In genomic region chr13:51567078-51567395, GRCm38 (mm10) we compare ENCODE assay signal across 8 mouse cellular contexts. TPM values are rescaled to one million over a fixed set of nuclear protein-coding genes. Genes with fewer than 3 reads are reported as not detected.
DNase-seq lines count a peak whose midpoint lies in the region; ATAC-seq and TF ChIP-seq lines count a peak whose summit lies in the region.

No protein-coding gene starts in this region.

- no peak for DNase-seq in heart, postnatal 4 days
- peak; percentile 31 for DNase-seq in forebrain, embryonic 10.5 days (ENCODE audit: extremely low spot score, low spot score)
- no peak for DNase-seq in adrenal gland, postnatal 25 days
- no peak for DNase-seq in adrenal gland, postnatal 14 days
- DNase-seq in gastrocnemius, postnatal 14 days: no peak

- H3K9ac ChIP-seq in heart, embryonic 14.5 days (ENCODE audit: low read length): peak overlapping the region; percentile 65
- peak overlapping the region; percentile 31 for H3K9ac ChIP-seq in limb, embryonic 15.5 days

- H3K4me3 ChIP-seq in heart, embryonic 14.5 days (ENCODE audit: control insufficient read depth in 1 of 2, insufficient read depth in 1 of 2, low read depth in 1 of 2, low read length in 2 of 2): peak overlapping the region; percentile 31 to 56
- peak overlapping the region; percentile 72 for H3K4me3 ChIP-seq in E14TG2a.4 (replicated peaks; ENCODE audit: low read length)
- peak overlapping the region; percentile 72 for H3K4me3 ChIP-seq in forebrain, embryonic 10.5 days
- H3K4me3 ChIP-seq in limb, embryonic 15.5 days: peak overlapping the region; percentile 47

- whole genome bisulfite sequencing in heart, embryonic 14.5 days: under 1% methylated on average over 37 of the region's 42 CpGs
- under 1% methylated on average over 42 of the region's 42 CpGs for WGBS in forebrain, embryonic 10.5 days
- under 1% methylated on average over 42 of the region's 42 CpGs for WGBS in limb, embryonic 15.5 days

- no peak overlapping the region for H3K27ac ChIP-seq in heart, embryonic 14.5 days (replicated peaks in 1 of 2; ENCODE audit: control insufficient read depth in 1 of 2, insufficient read depth in 1 of 2, low read depth in 2 of 2, low read length in 2 of 2)
- H3K27ac ChIP-seq in forebrain, embryonic 10.5 days: peak overlapping the region; percentile 93
- H3K27ac ChIP-seq in limb, embryonic 15.5 days: no peak overlapping the region

- no peaks in the 10 kb centered on the region for H3K9me3 ChIP-seq in heart, embryonic 14.5 days (ENCODE audit: control insufficient read depth, low read length)
- no peaks in the 10 kb centered on the region for H3K9me3 ChIP-seq in E14TG2a.4 (ENCODE audit: low read length)
- no peaks in the 10 kb centered on the region for H3K9me3 ChIP-seq in forebrain, embryonic 10.5 days
- H3K9me3 ChIP-seq in limb, embryonic 15.5 days: no peaks in the 10 kb centered on the region

- intact Hi-C loops in gastrocnemius, postnatal 14 days (cut with DNase I; ENCODE audit: low total_unique reads): no loop called here

- H3K36me3 ChIP-seq in heart, embryonic 14.5 days (ENCODE audit: control insufficient read depth, insufficient read depth, low read length): no peaks in the 10 kb centered on the region
- no peaks in the 10 kb centered on the region for H3K36me3 ChIP-seq in E14TG2a.4 (ENCODE audit: insufficient read depth, low read length)
- peaks cover 14% of the 10 kb centered on the region for H3K36me3 ChIP-seq in forebrain, embryonic 10.5 days (replicated peaks)
- no peaks in the 10 kb centered on the region for H3K36me3 ChIP-seq in limb, embryonic 15.5 days

- no peak for TF ChIP-seq CTCF in E14TG2a.4 (conservative IDR thresholded peaks at IDR 0.05; ENCODE audit: low read length)

- peak overlapping the region; percentile 98 for H3K4me2 ChIP-seq in heart, embryonic 14.5 days (ENCODE audit: low read length)
- H3K4me2 ChIP-seq in limb, embryonic 15.5 days: peak overlapping the region; percentile 93

- H3K4me1 ChIP-seq in heart, embryonic 14.5 days (ENCODE audit: control insufficient read depth in 2 of 2, insufficient read depth in 2 of 2, low read length in 2 of 2): peaks cover 3 to 27% of the 10 kb centered on the region in 2 experiments
- H3K4me1 ChIP-seq in E14TG2a.4 (replicated peaks; ENCODE audit: low read depth, low read length): peaks cover 33% of the 10 kb centered on the region
- peaks cover 62% of the 10 kb centered on the region for H3K4me1 ChIP-seq in forebrain, embryonic 10.5 days
- peaks cover 34% of the 10 kb centered on the region for H3K4me1 ChIP-seq in limb, embryonic 15.5 days

- no peak for ATAC-seq in heart, embryonic 14.5 days (ENCODE audit: insufficient number of reproducible peaks, insufficient read depth, low FRiP score, low read depth)
- ATAC-seq in limb, embryonic 15.5 days (ENCODE audit: insufficient number of reproducible peaks, low FRiP score, low TSS enrichment, low read depth): no peak

- H3K27me3 ChIP-seq in heart, embryonic 14.5 days (ENCODE audit: control insufficient read depth, insufficient read depth, low read length): peaks cover 52% of the 10 kb centered on the region
- peaks cover 70% of the 10 kb centered on the region for H3K27me3 ChIP-seq in E14TG2a.4 (ENCODE audit: insufficient read depth, low read length)
- peaks cover 61% of the 10 kb centered on the region for H3K27me3 ChIP-seq in forebrain, embryonic 10.5 days (ENCODE audit: poor library complexity, severe bottlenecking)
- peaks cover 66% of the 10 kb centered on the region for H3K27me3 ChIP-seq in limb, embryonic 15.5 days

RNA-seq across cellular contexts. Expression of gene Shc3, which starts 2.2 kb away (rescaled TPM):
- polyA plus RNA-seq in heart, embryonic 14.5 days (2014; fragmentation: Nextera tagmentation; extraction: Ambion mirVana): 0.12 TPM in 1 of 2 replicates, not detected in the other
- 1 to 10 TPM; 3.9 to 4.0 TPM for total RNA-seq in heart, postnatal 4 days (2021)
- polyA plus RNA-seq in forebrain, embryonic 10.5 days (2016; fragmentation: Nextera tagmentation; extraction: Ambion mirVana): 2.2 and 3.1 TPM in 2 replicates
- 0.45 and 0.90 TPM in 2 replicates for polyA plus RNA-seq in limb, embryonic 15.5 days (2015; fragmentation: Nextera tagmentation; extraction: Ambion mirVana)
- 1.1 and 1.8 TPM in 2 replicates for total RNA-seq in adrenal gland, postnatal 25 days (2021)
- 1.1 and 1.9 TPM in 2 replicates for total RNA-seq in adrenal gland, postnatal 14 days (2021)
- 1 to 10 TPM; 1.4 to 2.2 TPM for total RNA-seq in gastrocnemius, postnatal 14 days (2021)
